Mouse (Mus musculus) small intestine, adult 2 months (tissue): Measurements from ENCODE around the gene Il3. TPM values are rescaled to one million over a fixed set of nuclear protein-coding genes. Genes with fewer than 3 reads are reported as not detected.
"Not testable (repeated sequence)": the region's sequence is repeated elsewhere in the genome, so short reads cannot be mapped to it uniquely, and the experiment has no call there.

ENCODE experiments used
- H3K27ac ChIP-seq: fragments of 200-500 bp; 2 replicates; pipeline ENCODE4 v1.5.1; 2012; ENCODE audit warnings: low read depth, low read length, control low read depth, inconsistent platforms; ENCODE audit not compliant: insufficient read depth
- H3K27me3 ChIP-seq: fragments of 200-500 bp; 2 replicates; pipeline ENCODE4 v1.6.1; 2012; ENCODE audit warnings: mild to moderate bottlenecking, moderate library complexity, low read length, inconsistent platforms; ENCODE audit not compliant: control insufficient read depth, insufficient read depth
- H3K36me3 ChIP-seq: fragments of 200-500 bp; 2 replicates; pipeline ENCODE4 v1.6.1; 2012; ENCODE audit warnings: mild to moderate bottlenecking, low read length, control low read depth, inconsistent platforms; ENCODE audit not compliant: control insufficient read depth, insufficient read depth
- H3K4me1 ChIP-seq: fragments of 200-500 bp; 2 replicates; pipeline ENCODE4 v1.6.1; 2012; ENCODE audit warnings: low read length, inconsistent platforms, mixed read lengths; ENCODE audit not compliant: control insufficient read depth, insufficient read depth, insufficient read length
- H3K4me3 ChIP-seq: fragments of 200-500 bp; 2 replicates; pipeline ENCODE4 v1.5.1; 2012; ENCODE audit warnings: low read depth, mild to moderate bottlenecking, control low read depth, inconsistent platforms, low read length, moderate library complexity
- CTCF ChIP-seq: fragments of 200-500 bp; IDR thresholded peaks from 2 replicates; pipeline ENCODE4 v1.5.1; 2012; ENCODE audit warnings: low read depth, mild to moderate bottlenecking, control low read depth, inconsistent platforms, low read length, moderate library complexity, mixed read lengths; ENCODE audit not compliant: insufficient replicate concordance, insufficient read length; ENCODE audit errors: extremely low read depth
- POLR2A ChIP-seq: fragments of 200-500 bp; IDR thresholded peaks from 2 replicates; pipeline ENCODE4 v1.6.1; 2012; ENCODE audit warnings: low read depth, mild to moderate bottlenecking, control low read depth, inconsistent platforms, low read length, moderate library complexity
- WGBS: fragments of 180-500 bp; shearing (Covaris S2); methylation state at CpG from one replicate; pipeline ENCODE4 v1.1.7; 2018; 5-methylcytosine and 5-hydroxymethylcytosine counted together
- polyA plus RNA-seq: library from polyadenylated mRNA; depleted of rRNA; stranded (reverse); fragments of >200 nt; gene quantifications from 2 replicates; pipeline ENCODE4 v1.2.3, GENCODE M21; 2012

Il3 gene
- polyA plus RNA-seq, 1 experiment = not detected

DNA sequence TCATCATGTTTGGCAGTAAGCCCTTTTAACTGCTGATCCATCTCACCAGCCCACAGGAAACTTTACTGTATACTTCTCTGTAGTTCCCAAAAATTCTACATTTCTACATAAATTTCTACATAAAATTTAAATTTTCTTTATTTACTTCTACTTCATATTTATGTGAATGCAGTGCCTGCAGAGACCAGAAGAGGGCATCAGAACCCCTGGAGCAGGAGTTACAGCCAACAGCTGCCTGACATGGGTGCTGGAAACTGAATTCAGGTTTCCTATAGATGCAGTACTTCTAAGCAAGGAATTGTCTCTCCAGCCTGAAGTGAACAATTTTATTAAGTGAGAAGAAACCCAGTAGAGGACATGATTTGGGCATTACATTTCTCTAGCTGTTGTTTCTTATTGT is 31.7 kb upstream of the Il3 start:
- Histone ChIP-seq H3K27me3 (peaks cover 7% of the 10 kb centered on the region), H3K4me3 (no peak overlapping the region), H3K4me1 (0 out of 2 replicates have a peak, but pooled peaks cover 1% of the 10 kb centered on the region), H3K27ac (no peak overlapping the region), H3K36me3 (no peaks in the 10 kb centered on the region)
- TF ChIP-seq CTCF (peak; percentile 20; the same call in 1 of the 2 replicates), POLR2A (no peak)

DNA sequence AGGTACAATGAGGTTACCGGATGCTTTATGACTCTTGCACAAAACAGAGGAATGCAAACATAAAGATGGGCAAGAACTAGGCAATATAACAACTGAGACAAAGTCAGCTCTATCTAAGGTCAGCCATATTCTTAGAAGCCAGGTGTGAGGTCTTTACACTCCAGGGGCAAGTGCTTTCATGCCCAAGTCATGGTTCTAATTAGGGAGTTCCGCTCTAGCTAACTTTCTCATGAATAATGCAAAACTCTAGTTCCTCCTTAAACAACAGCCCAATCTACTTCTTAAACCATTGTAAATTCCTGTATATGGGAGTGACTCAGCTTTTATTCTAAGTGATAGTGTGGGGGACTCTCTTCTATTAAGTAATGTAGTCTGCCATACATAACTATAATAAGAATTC is 30.4 kb upstream of the Il3 start:
- not testable (repeated sequence) for H3K4me1 ChIP-seq, H3K27ac ChIP-seq, H3K27me3 ChIP-seq, H3K4me3 ChIP-seq, H3K36me3 ChIP-seq
- WGBS = 94% methylated on average over 2 of the region's 2 CpGs

GRCm38 (mm10) chr11:54296734-54297133 is 29.7 kb upstream of the Il3 start:
- TF ChIP-seq POLR2A = no peak
- no peak for TF ChIP-seq CTCF
- Histone ChIP-seq H3K36me3 (no peaks in the 10 kb centered on the region), H3K27ac (no peak overlapping the region), H3K4me1 (no peaks in the 10 kb centered on the region), H3K4me3 (no peak overlapping the region), H3K27me3 (no peaks in the 10 kb centered on the region)
- 78% methylated on average over 1 of the region's 1 CpGs for WGBS

DNA sequence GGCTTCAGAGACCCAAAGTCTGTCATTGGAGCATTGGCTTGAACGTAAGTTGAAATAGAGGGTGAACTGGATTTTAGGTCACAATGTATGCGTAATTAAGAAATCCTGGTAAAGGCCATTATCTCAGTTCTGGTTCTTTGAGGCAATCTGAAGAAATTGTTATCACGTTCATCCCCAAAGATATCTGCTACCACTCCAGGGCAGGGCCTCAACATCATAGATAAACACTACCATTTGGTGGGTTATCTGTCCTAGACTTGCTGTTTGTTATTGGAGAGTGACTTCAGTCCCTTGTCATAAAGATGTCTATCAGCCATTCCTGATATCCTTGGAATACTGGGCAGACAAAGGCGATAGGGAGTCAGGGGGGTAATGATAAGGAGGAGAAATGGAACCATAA is 28.9 kb upstream of the Il3 start:
- H3K36me3 ChIP-seq = no peaks in the 10 kb centered on the region
- no peaks in the 10 kb centered on the region for H3K27me3 ChIP-seq
- H3K4me3 ChIP-seq = no peak overlapping the region
- H3K4me1 ChIP-seq = no peaks in the 10 kb centered on the region
- 58% methylated on average over 4 of the region's 4 CpGs for WGBS
- no peak overlapping the region for H3K27ac ChIP-seq
- TF ChIP-seq POLR2A (no peak), CTCF (no peak)

DNA sequence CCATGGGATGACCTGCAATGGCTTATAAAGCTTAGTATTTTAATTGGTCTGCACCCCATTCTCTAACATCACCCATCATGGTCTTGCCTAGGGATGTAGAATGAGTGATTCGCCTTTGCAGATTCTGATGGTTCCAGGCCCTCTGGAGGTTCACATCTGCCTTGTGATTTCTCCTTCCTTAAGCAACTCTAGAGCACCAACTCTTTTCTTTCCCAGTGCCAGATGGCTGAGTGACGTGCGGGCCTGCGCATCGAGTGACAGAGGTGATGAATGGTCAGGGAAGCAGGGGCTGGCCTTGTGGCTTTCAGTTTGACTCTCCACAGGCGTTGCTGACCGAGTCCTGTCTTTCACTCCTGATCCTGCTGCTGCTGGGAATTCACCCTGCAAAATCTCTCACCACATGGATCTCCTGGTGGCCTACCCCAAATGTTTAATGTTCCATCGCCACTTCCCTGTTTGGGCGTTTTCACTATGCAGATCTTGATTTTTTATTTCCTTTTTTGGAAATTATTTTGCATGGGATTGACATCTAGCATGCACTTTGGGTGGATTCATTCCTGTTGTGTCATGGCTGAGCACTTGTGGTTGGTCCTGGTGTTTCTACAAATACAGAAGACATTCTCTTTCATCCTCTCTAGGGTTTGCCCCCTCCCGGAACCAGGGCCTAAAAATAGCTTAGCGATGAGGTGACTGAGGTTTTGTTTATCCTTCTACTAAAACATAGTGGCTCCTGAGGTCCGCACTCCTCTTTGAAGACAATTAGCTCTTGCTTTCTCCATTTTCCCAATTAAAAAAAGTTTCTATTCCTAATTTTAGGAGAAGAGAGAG is 27.1 kb upstream of the Il3 start:
- TF ChIP-seq CTCF = no peak
- TF ChIP-seq POLR2A = no peak
- H3K27ac ChIP-seq = no peak overlapping the region
- H3K36me3 ChIP-seq = no peaks in the 10 kb centered on the region
- H3K27me3 ChIP-seq = no peaks in the 10 kb centered on the region
- no peak overlapping the region for H3K4me3 ChIP-seq
- H3K4me1 ChIP-seq = no peaks in the 10 kb centered on the region
- 58% methylated on average over 12 of the region's 12 CpGs for WGBS

DNA sequence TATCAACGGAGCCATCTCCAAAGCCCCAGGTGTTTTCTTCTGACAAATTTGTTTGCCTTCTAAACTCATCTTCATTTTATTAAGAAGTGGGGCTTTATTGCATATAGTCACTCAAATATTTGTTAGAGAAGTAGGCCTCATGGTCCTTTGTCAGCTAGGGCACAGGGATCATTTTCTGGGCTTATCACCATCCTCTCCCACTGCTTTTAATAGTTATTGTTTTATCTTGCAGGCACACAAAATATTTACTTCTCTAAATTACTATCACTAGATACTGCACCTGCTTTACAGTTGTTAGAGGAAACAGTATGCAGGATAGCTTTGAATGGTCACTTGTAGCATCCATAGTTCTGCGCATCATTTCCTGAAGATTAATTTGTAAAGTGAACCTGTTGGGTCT is 25.1 kb upstream of the Il3 start:
- 71% methylated on average over 2 of the region's 2 CpGs for WGBS
- Histone ChIP-seq H3K27ac (no peak overlapping the region), H3K4me1 (no peaks in the 10 kb centered on the region), H3K36me3 (no peaks in the 10 kb centered on the region), H3K4me3 (no peak overlapping the region), H3K27me3 (no peaks in the 10 kb centered on the region)
- TF ChIP-seq CTCF (no peak), POLR2A (no peak)

GRCm38 (mm10) chr11:54287821-54288453 is 20.9 kb upstream of the Il3 start:
- TF ChIP-seq CTCF (no peak), POLR2A (no peak)
- 70% methylated on average over 8 of the region's 8 CpGs for WGBS
- H3K36me3 ChIP-seq = no peaks in the 10 kb centered on the region
- no peak overlapping the region for H3K27ac ChIP-seq
- H3K27me3 ChIP-seq = no peaks in the 10 kb centered on the region
- no peak overlapping the region for H3K4me3 ChIP-seq
- no peaks in the 10 kb centered on the region for H3K4me1 ChIP-seq

GRCm38 (mm10) chr11:54271437-54271949 is 4.4 kb upstream of the Il3 start:
- 63% methylated on average over 5 of the region's 5 CpGs for WGBS
- no peaks in the 10 kb centered on the region for H3K36me3 ChIP-seq
- no peak for TF ChIP-seq CTCF
- TF ChIP-seq POLR2A = no peak

More at GRCm38 (mm10) chr11:54271437-54271949, 4.4 kb upstream of the Il3 start:
- H3K4me3 ChIP-seq = no peak overlapping the region
- no peak overlapping the region for H3K27ac ChIP-seq
- H3K4me1 ChIP-seq = no peaks in the 10 kb centered on the region
- H3K27me3 ChIP-seq = no peaks in the 10 kb centered on the region
